Mouse (Mus musculus) heart, embryonic 11.5 days (tissue): ENCODE results near the gene Igdcc3. TPM values are rescaled to one million over a fixed set of nuclear protein-coding genes. Genes with fewer than 3 reads are reported as not detected.
A peak's percentile ranks its signal among the peaks of the same experiment; 100 is the strongest.

ENCODE experiments used
- ATAC-seq: fragments of 200-750 bp; cut with Nextera tagmentation; replicated peaks from 2 replicates; pipeline ENCODE4 v1.8.0; 2017; ENCODE audit warnings: moderate library complexity; ENCODE audit not compliant: insufficient number of reproducible peaks, low FRiP score, low TSS enrichment
- H3K27ac ChIP-seq: fragments of 300-500 bp; sonication (generic); 2 replicates; pipeline ENCODE4 v1.5.1; 2014; ENCODE audit warnings: mild to moderate bottlenecking, low read depth, low read length
- H3K27me3 ChIP-seq: fragments of 300-500 bp; sonication (generic); 2 replicates; pipeline ENCODE4 v1.6.1; 2014; ENCODE audit warnings: mild to moderate bottlenecking, low read length, mixed read lengths; ENCODE audit not compliant: control insufficient read depth, insufficient read depth
- H3K36me3 ChIP-seq: fragments of 300-500 bp; sonication (generic); 2 replicates; pipeline ENCODE4 v1.6.1; 2014; ENCODE audit warnings: mild to moderate bottlenecking, low read length, moderate library complexity, mixed read lengths; ENCODE audit not compliant: control insufficient read depth, insufficient read depth
- H3K4me1 ChIP-seq: fragments of 300-500 bp; sonication (generic); 2 replicates; pipeline ENCODE4 v1.6.1; 2014; ENCODE audit warnings: low read length; ENCODE audit not compliant: control insufficient read depth, insufficient read depth
- H3K4me2 ChIP-seq: fragments of 300-500 bp; sonication (generic); 2 replicates; pipeline ENCODE4 v1.6.1; 2014; ENCODE audit warnings: mild to moderate bottlenecking, moderate library complexity
- H3K4me3 ChIP-seq: fragments of 300-500 bp; sonication (generic); 2 replicates; pipeline ENCODE4 v1.5.1; 2014; ENCODE audit warnings: low read depth, low read length
- H3K9ac ChIP-seq: fragments of 300-500 bp; sonication (generic); 2 replicates; pipeline ENCODE4 v1.6.1; 2014; ENCODE audit warnings: mild to moderate bottlenecking, low read depth, low read length, moderate library complexity
- H3K9me3 ChIP-seq: fragments of 300-500 bp; sonication (generic); replicated peaks from 2 replicates; pipeline ENCODE4 v1.6.1; 2016; ENCODE audit warnings: low read length; ENCODE audit not compliant: control insufficient read depth
- WGBS: fragments of 180-500 bp; shearing (Covaris S2); extraction: QIAGEN DNeasy Blood & Tissue Kit; methylation state at CpG from one replicate; pipeline ENCODE4 v1.1.7; 2014; ENCODE audit not compliant: insufficient replicate concordance; 5-methylcytosine and 5-hydroxymethylcytosine counted together
- polyA plus RNA-seq: library from polyadenylated mRNA; unstranded; fragments of >200 nt; fragmentation: Nextera tagmentation; extraction: Ambion mirVana; gene quantifications from 2 replicates; pipeline ENCODE4 v1.2.1, GENCODE M21; 2014

Igdcc3 gene
- polyA plus RNA-seq, 1 experiment from 2014 or later = 6.3 TPM

GRCm38 (mm10) chr9:65123552-65124168, 17.3 kb upstream of the Igdcc3 start:
- Histone ChIP-seq H3K4me3 (peak overlapping the region; percentile 45), H3K36me3 (no peaks in the 10 kb centered on the region), H3K27me3 (peaks cover 32% of the 10 kb centered on the region), H3K4me2 (peak overlapping the region; percentile 91), H3K9me3 (no peaks in the 10 kb centered on the region), H3K27ac (no peak overlapping the region), H3K9ac (peak overlapping the region; percentile 61), H3K4me1 (peaks cover 12% of the 10 kb centered on the region; the same call in 1 of the 2 replicates)
- WGBS = 1% methylated on average over 48 of the region's 48 CpGs
- peak; percentile 24; the same call in 1 of the 2 replicates for ATAC-seq

GRCm38 (mm10) chr9:65128123-65128815, 12.7 kb upstream of the Igdcc3 start:
- Histone ChIP-seq H3K9ac (peak overlapping the region; percentile 39; the same call in 1 of the 2 replicates), H3K27ac (no peak overlapping the region), H3K9me3 (no peaks in the 10 kb centered on the region), H3K4me1 (peaks cover 13% of the 10 kb centered on the region; the same call in 1 of the 2 replicates), H3K36me3 (no peaks in the 10 kb centered on the region), H3K4me3 (peak overlapping the region; percentile 32), H3K4me2 (peak overlapping the region; percentile 63), H3K27me3 (peaks cover 17% of the 10 kb centered on the region)
- ATAC-seq = no peak
- 6% methylated on average over 25 of the region's 25 CpGs for WGBS

GRCm38 (mm10) chr9:65131717-65132116, 9.3 kb upstream of the Igdcc3 start:
- Histone ChIP-seq H3K4me1 (peaks cover 8% of the 10 kb centered on the region; the same call in 1 of the 2 replicates), H3K4me2 (no peak overlapping the region), H3K9me3 (no peaks in the 10 kb centered on the region), H3K27me3 (peaks cover 7% of the 10 kb centered on the region; the same call in 1 of the 2 replicates), H3K4me3 (no peak overlapping the region), H3K36me3 (no peaks in the 10 kb centered on the region), H3K9ac (no peak overlapping the region), H3K27ac (no peak overlapping the region)
- ATAC-seq = no peak
- 72% methylated on average over 5 of the region's 5 CpGs for whole genome bisulfite sequencing

GRCm38 (mm10) chr9:65133739-65134138, 7.2 kb upstream of the Igdcc3 start:
- ATAC-seq = no peak; the same call in 1 of the 2 replicates
- H3K4me3 ChIP-seq = no peak overlapping the region

GRCm38 (mm10) chr9:65135126-65135525, 5.9 kb upstream of the Igdcc3 start:
- no peak overlapping the region for H3K9ac ChIP-seq
- ATAC-seq = no peak

More at GRCm38 (mm10) chr9:65133739-65134138, 7.2 kb upstream of the Igdcc3 start:
- Histone ChIP-seq H3K4me1 (peaks cover under 1% of the 10 kb centered on the region; the same call in 1 of the 2 replicates), H3K27me3 (peaks cover 7% of the 10 kb centered on the region; the same call in 1 of the 2 replicates), H3K27ac (no peak overlapping the region), H3K36me3 (no peaks in the 10 kb centered on the region), H3K9ac (no peak overlapping the region), H3K4me2 (peak overlapping the region; percentile 29; the same call in 1 of the 2 replicates), H3K9me3 (no peaks in the 10 kb centered on the region)
- 5% methylated on average over 10 of the region's 10 CpGs for WGBS

GRCm38 (mm10) chr9:65140491-65140890, 498 bp upstream of the Igdcc3 start:
- WGBS = 3% methylated on average over 8 of the region's 8 CpGs
- peaks cover 8% of the 10 kb centered on the region; the same call in 1 of the 2 replicates for H3K27me3 ChIP-seq
- H3K9ac ChIP-seq = peak overlapping the region; percentile 71
- H3K9me3 ChIP-seq = no peaks in the 10 kb centered on the region
- 0 out of 2 replicates have a peak, but pooled peaks cover 5% of the 10 kb centered on the region for H3K4me1 ChIP-seq
- no peaks in the 10 kb centered on the region for H3K36me3 ChIP-seq
- peak overlapping the region; percentile 98 for H3K4me2 ChIP-seq
- no peak for ATAC-seq
- peak overlapping the region; percentile 68 for H3K4me3 ChIP-seq
- no peak overlapping the region for H3K27ac ChIP-seq

More at GRCm38 (mm10) chr9:65135126-65135525, 5.9 kb upstream of the Igdcc3 start:
- Histone ChIP-seq H3K4me1 (no peaks in the 10 kb centered on the region), H3K27ac (no peak overlapping the region), H3K4me2 (no peak overlapping the region), H3K9me3 (no peaks in the 10 kb centered on the region), H3K27me3 (peaks cover 9% of the 10 kb centered on the region; the same call in 1 of the 2 replicates), H3K4me3 (no peak overlapping the region), H3K36me3 (no peaks in the 10 kb centered on the region)
- WGBS = 79% methylated on average over 4 of the region's 4 CpGs

- Histone ChIP-seq H3K36me3 (no peaks in the 10 kb centered on the region), H3K4me2 (peak overlapping the region; percentile 98), H3K27ac (peak overlapping the region; percentile 55), H3K9ac (peak overlapping the region; percentile 71), H3K27me3 (peaks cover 8% of the 10 kb centered on the region; the same call in 1 of the 2 replicates), H3K9me3 (no peaks in the 10 kb centered on the region), H3K4me1 (0 out of 2 replicates have a peak, but pooled peaks cover 5% of the 10 kb centered on the region), H3K4me3 (peak overlapping the region; percentile 68)
- under 1% methylated on average over 63 of the region's 73 CpGs for WGBS
- ATAC-seq = peak; percentile 55
These were observed 452 bp downstream of the Igdcc3 start for GRCm38 (mm10) chr9:65141306-65141975.

- Histone ChIP-seq H3K27ac (0 out of 2 replicates have a peak overlapping the region, but pooled peaks have one; percentile 55), H3K27me3 (peaks cover 8% of the 10 kb centered on the region; the same call in 1 of the 2 replicates), H3K36me3 (no peaks in the 10 kb centered on the region)
These were observed 958 bp downstream of the Igdcc3 start for GRCm38 (mm10) chr9:65141976-65142318.

More at GRCm38 (mm10) chr9:65141976-65142318, 958 bp downstream of the Igdcc3 start:
- Histone ChIP-seq H3K4me3 (peak overlapping the region; percentile 68), H3K9me3 (no peaks in the 10 kb centered on the region), H3K4me2 (peak overlapping the region; percentile 98), H3K9ac (peak overlapping the region; percentile 71), H3K4me1 (0 out of 2 replicates have a peak, but pooled peaks cover 5% of the 10 kb centered on the region)
- ATAC-seq = 0 out of 2 replicates have a peak, but pooled peaks have one; percentile 47
- under 1% methylated on average over 17 of the region's 17 CpGs for WGBS
